9 mouse cellular contexts compared by ENCODE assay signal in the genomic region with DNA sequence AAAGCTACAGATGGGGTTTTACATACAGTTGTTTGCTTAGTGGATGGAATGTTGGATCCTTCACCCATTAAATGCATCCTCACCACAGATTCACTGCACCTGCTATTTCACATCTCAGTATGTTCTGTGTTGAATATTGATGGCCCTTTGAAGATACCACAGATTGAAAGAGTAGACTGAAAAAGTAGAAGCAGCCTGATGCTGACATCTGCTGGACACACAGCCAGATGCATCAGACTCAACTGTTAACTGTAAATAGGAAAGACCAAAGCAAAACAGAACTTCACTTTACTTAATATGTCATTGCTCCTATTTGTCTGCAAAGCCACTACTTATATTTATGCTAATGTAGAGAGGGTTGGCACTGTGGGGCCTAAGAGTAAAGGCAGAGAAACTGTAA.
DNase-seq lines count a peak whose midpoint lies in the region; ATAC-seq and TF ChIP-seq lines count a peak whose summit lies in the region.
"Had no signal": no experiment of that assay in that cellular context is flagged by ENCODE, and none has a peak within 500 bp of the region (broad histone marks: within the 10 kb centered on the region; RNA-seq: fewer than 3 reads in every experiment).

No protein-coding gene starts in this region.

- no peak overlapping the region for H3K4me3 ChIP-seq in midbrain, embryonic 11.5 days (ENCODE audit: low read depth, low read length)
- H3K4me3 ChIP-seq in midbrain, embryonic 10.5 days = no peak overlapping the region
- no peak overlapping the region for H3K4me3 ChIP-seq in left cerebral cortex, adult 2 months
- H3K4me3 ChIP-seq: embryonic facial prominence, embryonic 12.5 days; liver, embryonic 13.5 days had no signal

- H3K27me3 ChIP-seq in midbrain, embryonic 11.5 days (ENCODE audit: control insufficient read depth, insufficient read depth, low read length) = no peaks in the 10 kb centered on the region
- no peaks in the 10 kb centered on the region for H3K27me3 ChIP-seq in midbrain, embryonic 10.5 days (ENCODE audit: low read depth, poor library complexity, severe bottlenecking)
- H3K27me3 ChIP-seq: embryonic facial prominence, embryonic 12.5 days; liver, embryonic 13.5 days had no signal

- H3K9me3 ChIP-seq in midbrain, embryonic 11.5 days (ENCODE audit: control insufficient read depth, low read length) = no peaks in the 10 kb centered on the region
- no peaks in the 10 kb centered on the region for H3K9me3 ChIP-seq in midbrain, embryonic 10.5 days (replicated peaks)
- H3K9me3 ChIP-seq: embryonic facial prominence, embryonic 12.5 days; liver, embryonic 13.5 days had no signal

- H3K4me1 ChIP-seq in midbrain, embryonic 11.5 days (ENCODE audit: control insufficient read depth, insufficient read depth, low read length) = no peaks in the 10 kb centered on the region
- no peaks in the 10 kb centered on the region for H3K4me1 ChIP-seq in midbrain, embryonic 10.5 days
- H3K4me1 ChIP-seq: embryonic facial prominence, embryonic 12.5 days; liver, embryonic 13.5 days had no signal

- no peak for DNase-seq in midbrain, embryonic 11.5 days (ENCODE audit: low spot score, missing footprints)
- DNase-seq in midbrain, embryonic 10.5 days (ENCODE audit: low spot score) = no peak
- peak; percentile 50 for DNase-seq in cerebellum, adult 8-10 months
- peak; percentile 20 to 38 for DNase-seq in frontal cortex, postnatal 25 days (ENCODE audit: low spot score in 2 of 2)
- peak; percentile 41 to 43 for DNase-seq in left cerebral cortex, adult 2 months (ENCODE audit: extremely low spot score in 1 of 2, low spot score in 2 of 2)
- DNase-seq in right cerebral cortex, postnatal 25 days = peak; percentile 41
- no peak for DNase-seq in gastrocnemius, postnatal 10 days
- DNase-seq: liver, embryonic 13.5 days had no signal

- intact Hi-C loops in left cerebral cortex, adult 2 months (cut with DNase I) = loop anchor here (1.0 to 10.0 kb wide), 2 partner anchors 217 to 885 kb away; a partner anchor contains a TSS

- peak; percentile 62 for ATAC-seq in midbrain, embryonic 11.5 days (ENCODE audit: low FRiP score)

- H3K9ac ChIP-seq in midbrain, embryonic 11.5 days (ENCODE audit: low read length) = no peak overlapping the region
- H3K9ac ChIP-seq: embryonic facial prominence, embryonic 12.5 days; liver, embryonic 13.5 days had no signal

- TF ChIP-seq CTCF in left cerebral cortex, adult 2 months (IDR thresholded peaks at IDR 0.05) = peak; percentile 84

- H3K27ac ChIP-seq in midbrain, embryonic 11.5 days (ENCODE audit: low read depth, low read length) = no peak overlapping the region
- no peak overlapping the region for H3K27ac ChIP-seq in midbrain, embryonic 10.5 days (replicated peaks)
- no peak overlapping the region for H3K27ac ChIP-seq in left cerebral cortex, adult 2 months
- H3K27ac ChIP-seq: embryonic facial prominence, embryonic 12.5 days; liver, embryonic 13.5 days had no signal

- no peaks in the 10 kb centered on the region for H3K36me3 ChIP-seq in midbrain, embryonic 11.5 days (ENCODE audit: control insufficient read depth, insufficient read depth, low read length)
- H3K36me3 ChIP-seq in midbrain, embryonic 10.5 days = no peaks in the 10 kb centered on the region
- H3K36me3 ChIP-seq: embryonic facial prominence, embryonic 12.5 days; liver, embryonic 13.5 days had no signal

- no peak overlapping the region for H3K4me2 ChIP-seq in midbrain, embryonic 11.5 days
- H3K4me2 ChIP-seq: embryonic facial prominence, embryonic 12.5 days; liver, embryonic 13.5 days had no signal

Comparison
In these comparisons a context has a peak if more than half of its experiments do, and no peak if none do; other contexts are left out.
1. DNase-seq: peak in cerebellum, adult 8-10 months (single experiment), frontal cortex, postnatal 25 days (2 of 2), left cerebral cortex, adult 2 months (2 of 2) and right cerebral cortex, postnatal 25 days (single experiment); none in midbrain, embryonic 11.5 days (single experiment), midbrain, embryonic 10.5 days (single experiment) and gastrocnemius, postnatal 10 days (single experiment).